Mouse (Mus musculus) neural tube, embryonic 12.5 days (tissue): ENCODE data around the gene Rybp. TPM values are rescaled to one million over a fixed set of nuclear protein-coding genes. Genes with fewer than 3 reads are reported as not detected.
A peak's percentile ranks its signal among the peaks of the same experiment; 100 is the strongest.

Experiments used
- ATAC-seq: fragments of 200-750 bp; cut with Nextera tagmentation; 2 replicates; pipeline ENCODE4 v1.8.0; 2017; ENCODE audit warnings: low read depth, mild to moderate bottlenecking, moderate TSS enrichment, moderate library complexity; ENCODE audit not compliant: low FRiP score
- H3K27ac ChIP-seq: fragments of 300-500 bp; sonication (generic); 2 replicates; pipeline ENCODE4 v1.5.1; 2016
- H3K27me3 ChIP-seq: fragments of 300-500 bp; sonication (generic); replicated peaks from 2 replicates; pipeline ENCODE4 v1.6.1; 2016; ENCODE audit warnings: mild to moderate bottlenecking
- H3K36me3 ChIP-seq: fragments of 300-500 bp; sonication (generic); 2 replicates; pipeline ENCODE4 v1.6.1; 2016; ENCODE audit warnings: mild to moderate bottlenecking
- H3K4me1 ChIP-seq: fragments of 300-500 bp; sonication (generic); 2 replicates; pipeline ENCODE4 v1.6.1; 2016
- H3K4me2 ChIP-seq: fragments of 300-500 bp; sonication (generic); replicated peaks from 2 replicates; pipeline ENCODE4 v1.6.1; 2016; ENCODE audit warnings: mild to moderate bottlenecking
- H3K4me3 ChIP-seq: fragments of 300-500 bp; sonication (generic); 2 replicates; pipeline ENCODE4 v1.5.1; 2016
- H3K9ac ChIP-seq: fragments of 300-500 bp; sonication (generic); 2 replicates; pipeline ENCODE4 v1.6.1; 2016; ENCODE audit warnings: mild to moderate bottlenecking
- H3K9me3 ChIP-seq: fragments of 300-500 bp; sonication (generic); 2 replicates; pipeline ENCODE4 v1.6.1; 2016; ENCODE audit warnings: mild to moderate bottlenecking
- WGBS: fragments of 180-500 bp; shearing (Covaris S2); methylation state at CpG from one replicate; pipeline ENCODE4 v1.1.7; 2016; 5-methylcytosine and 5-hydroxymethylcytosine counted together
- polyA plus RNA-seq: library from polyadenylated mRNA; unstranded; fragments of >200 nt; fragmentation: Nextera tagmentation; extraction: Ambion mirVana; gene quantifications from 2 replicates; pipeline ENCODE4 v1.2.1, GENCODE M21; 2016

Gene Rybp
- 18.5 and 21.1 TPM in 2 replicates for polyA plus RNA-seq

DNA sequence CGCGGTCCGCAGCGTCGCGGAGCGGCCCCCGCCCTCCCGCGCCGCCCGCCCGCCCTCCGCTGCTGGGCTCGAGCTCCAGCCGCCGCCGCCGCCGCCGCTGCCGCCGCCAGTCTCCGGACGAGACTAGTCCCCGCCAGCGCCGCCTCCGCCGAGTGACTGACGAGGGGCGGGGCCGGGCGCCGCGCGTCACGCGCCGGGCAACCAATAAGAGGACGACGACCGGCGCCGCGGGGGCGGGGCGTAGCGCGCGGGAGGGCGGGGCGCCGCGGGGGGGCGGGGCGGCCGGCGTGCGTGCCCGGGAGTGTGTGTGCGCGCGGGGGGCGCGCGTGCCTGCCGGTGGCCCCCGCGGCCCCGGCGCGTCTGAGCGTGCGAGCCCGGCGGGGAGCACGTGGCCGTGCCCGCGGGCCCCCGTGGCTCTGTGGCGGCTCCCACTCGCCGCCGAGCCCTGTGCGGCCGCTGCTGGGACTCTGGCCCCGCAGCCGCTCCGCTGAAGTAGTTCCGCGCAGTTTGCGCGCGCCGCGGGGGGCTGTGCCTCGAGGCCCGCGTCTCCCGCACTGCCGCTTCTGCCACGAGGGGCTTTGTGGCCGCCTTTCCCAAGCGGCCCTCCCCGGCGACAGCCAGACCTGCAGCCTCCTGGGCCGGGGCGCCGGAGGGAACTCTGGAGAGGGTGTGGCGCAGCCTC is at the start of gene Rybp:
TSS of gene Rybp (minus strand) at position 152 of the 682 bp plus-strand sequence.
- Histone ChIP-seq H3K4me1 (peaks cover 25% of the 10 kb centered on the region), H3K36me3 (no peaks in the 10 kb centered on the region), H3K9ac (peak within 1 kb of the TSS; percentile 87), H3K27me3 (peaks cover 25% of the 10 kb centered on the region), H3K4me3 (peak within 1 kb of the TSS; percentile 83), H3K4me2 (peak within 1 kb of the TSS; percentile 92), H3K9me3 (no peaks in the 10 kb centered on the region), H3K27ac (peak within 1 kb of the TSS; percentile 96)
- peak; percentile 98 for ATAC-seq
- WGBS: under 1% methylated on average over 105 of the region's 112 CpGs

DNA sequence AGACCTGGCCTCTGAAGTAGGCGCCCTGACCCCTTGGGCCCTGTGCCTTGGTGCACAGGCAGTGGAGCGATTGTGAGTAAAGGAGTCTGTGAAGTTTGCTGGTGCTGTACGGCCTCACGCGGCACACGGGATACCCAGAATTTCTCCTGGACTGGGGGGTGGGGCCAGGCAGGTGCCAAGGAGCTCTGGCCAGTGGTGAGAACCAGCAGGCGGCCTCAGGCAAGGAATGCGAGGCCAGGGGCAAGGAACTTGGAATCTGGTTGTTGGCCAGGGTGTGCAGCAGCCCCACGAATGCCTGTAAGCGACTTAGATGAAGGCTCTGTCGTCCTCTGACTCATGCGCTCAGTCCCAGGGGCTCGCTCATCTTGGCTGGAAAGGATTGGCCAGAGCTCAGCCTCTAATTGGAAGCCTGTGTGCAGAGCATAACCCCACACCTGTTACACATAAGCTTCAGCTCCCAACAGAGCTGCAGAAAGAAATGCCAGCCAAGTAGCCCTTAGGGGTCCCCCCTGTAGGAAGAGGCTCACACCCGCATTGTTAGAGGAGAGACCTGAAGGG is 49.4 kb upstream of the Rybp start:
- ATAC-seq: no peak
- Histone ChIP-seq H3K9me3 (no peaks in the 10 kb centered on the region), H3K27ac (no peak overlapping the region), H3K27me3 (peaks cover 20% of the 10 kb centered on the region), H3K4me1 (peaks cover 20% of the 10 kb centered on the region), H3K36me3 (no peaks in the 10 kb centered on the region), H3K9ac (no peak overlapping the region), H3K4me3 (no peak overlapping the region), H3K4me2 (peak overlapping the region; percentile 22)
- 17% methylated on average over 14 of the region's 14 CpGs for WGBS

DNA sequence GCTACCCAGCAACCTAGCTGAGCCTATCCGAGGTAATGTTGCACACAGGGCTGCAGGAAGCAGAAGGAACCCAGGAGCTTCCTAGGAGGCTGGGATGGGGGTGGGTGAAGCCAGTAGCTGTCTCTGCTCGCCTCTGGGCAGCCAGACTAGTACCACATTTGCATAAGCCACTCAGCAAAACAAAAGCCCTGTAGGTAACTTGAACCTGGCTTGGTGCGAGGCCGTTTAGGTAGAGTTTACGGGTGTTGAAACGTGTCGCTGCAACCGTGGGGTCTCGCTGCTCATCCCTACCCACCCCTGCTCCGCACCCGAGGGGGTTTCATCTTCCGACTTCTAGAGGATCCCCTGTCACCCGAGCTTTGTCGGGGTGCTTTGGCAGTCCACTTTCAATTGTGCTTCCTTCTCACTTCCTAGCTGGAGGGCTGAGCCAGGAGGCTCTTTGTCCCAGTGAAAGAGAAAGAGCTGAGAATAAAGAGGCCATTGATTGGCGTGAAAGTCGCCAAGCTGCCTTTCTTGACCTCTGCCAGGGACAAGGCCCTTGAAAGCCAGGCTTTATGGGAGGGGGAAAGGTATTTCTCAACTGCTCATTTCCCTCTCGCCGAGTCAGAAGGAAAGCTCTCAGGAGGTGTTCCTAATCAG is 48.3 kb upstream of the Rybp start:
- WGBS: 2% methylated on average over 18 of the region's 18 CpGs
- no peaks in the 10 kb centered on the region for H3K9me3 ChIP-seq
- peak; percentile 68 for ATAC-seq
- peaks cover 20% of the 10 kb centered on the region for H3K4me1 ChIP-seq
- H3K4me3 ChIP-seq: no peak overlapping the region
- no peak overlapping the region for H3K27ac ChIP-seq
- H3K4me2 ChIP-seq: peak overlapping the region; percentile 55
- no peak overlapping the region for H3K9ac ChIP-seq
- H3K36me3 ChIP-seq: no peaks in the 10 kb centered on the region
- peaks cover 20% of the 10 kb centered on the region for H3K27me3 ChIP-seq

DNA sequence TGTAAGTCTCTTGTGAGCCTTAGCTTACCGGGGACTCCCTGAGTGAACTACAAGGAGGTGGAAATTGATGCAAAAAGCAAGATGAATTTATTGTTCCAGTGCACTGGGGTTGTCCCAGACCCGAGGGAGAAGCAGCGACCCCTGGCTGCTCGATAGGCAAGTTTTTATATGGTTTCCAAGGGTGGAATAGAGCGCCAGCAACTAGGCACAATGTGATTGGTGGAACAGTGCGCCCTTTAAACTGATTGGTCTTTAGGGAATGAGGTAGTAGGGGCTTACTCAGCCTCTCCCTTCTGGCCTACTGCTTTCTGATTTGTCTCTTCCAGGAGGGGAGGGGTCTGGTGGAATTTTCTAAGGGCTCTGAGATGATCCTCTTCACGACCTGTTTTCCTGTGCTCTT is 46.5 kb upstream of the Rybp start:
- Histone ChIP-seq H3K4me1 (peaks cover 20% of the 10 kb centered on the region), H3K36me3 (no peaks in the 10 kb centered on the region), H3K9me3 (no peaks in the 10 kb centered on the region), H3K4me2 (no peak overlapping the region), H3K9ac (no peak overlapping the region), H3K4me3 (no peak overlapping the region), H3K27me3 (peaks cover 20% of the 10 kb centered on the region), H3K27ac (no peak overlapping the region)
- no peak for ATAC-seq
- WGBS: 81% methylated on average over 7 of the region's 7 CpGs

DNA sequence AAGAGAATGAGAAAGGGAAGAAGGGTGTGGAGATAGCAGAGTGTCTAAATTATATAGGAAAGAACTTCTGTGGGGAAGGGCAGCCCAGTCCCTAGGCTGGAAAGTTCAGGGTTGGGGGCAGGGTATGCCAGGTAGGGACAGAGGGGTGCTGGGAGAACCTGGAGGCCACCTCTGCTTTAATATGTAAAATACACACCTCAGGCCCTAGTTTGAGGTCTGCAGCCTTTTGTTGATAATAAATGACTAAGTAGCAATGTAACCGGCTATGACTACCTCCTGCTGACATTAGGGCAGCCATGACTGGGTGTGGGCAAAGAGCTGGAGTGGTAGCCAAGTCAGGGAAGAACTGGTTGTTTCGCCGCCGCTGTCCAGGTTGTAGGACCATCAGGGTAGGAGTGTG is 45.2 kb upstream of the Rybp start:
- 73% methylated on average over 4 of the region's 4 CpGs for WGBS
- no peaks in the 10 kb centered on the region for H3K36me3 ChIP-seq
- H3K27ac ChIP-seq: no peak overlapping the region
- no peak overlapping the region for H3K9ac ChIP-seq
- no peak overlapping the region for H3K4me3 ChIP-seq
- no peaks in the 10 kb centered on the region for H3K9me3 ChIP-seq
- no peak for ATAC-seq
- peaks cover 20% of the 10 kb centered on the region for H3K4me1 ChIP-seq
- H3K27me3 ChIP-seq: peaks cover 15% of the 10 kb centered on the region
- H3K4me2 ChIP-seq: no peak overlapping the region

DNA sequence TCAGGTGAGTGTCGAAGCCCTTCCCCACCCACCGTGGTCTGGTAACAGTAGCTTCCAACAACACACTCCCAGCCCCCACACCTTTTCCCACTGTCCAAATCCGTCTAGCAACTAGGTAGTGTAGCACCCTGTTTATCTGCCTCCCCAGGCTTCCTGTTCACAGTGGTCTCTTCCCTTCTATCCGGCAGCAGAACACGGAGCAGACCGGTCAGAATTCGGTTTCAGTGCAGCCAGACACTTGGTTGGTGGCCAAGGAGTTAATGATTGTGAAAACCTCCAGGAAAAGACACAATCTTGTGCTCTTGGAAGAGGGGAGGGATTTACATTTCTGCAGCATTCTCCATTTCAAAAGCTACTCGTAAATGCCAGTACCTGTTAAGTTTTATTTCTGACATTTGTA is 44.3 kb upstream of the Rybp start:
- H3K27me3 ChIP-seq: peaks cover 9% of the 10 kb centered on the region; the same call in 1 of the 2 replicates
- H3K9me3 ChIP-seq: no peaks in the 10 kb centered on the region
- H3K36me3 ChIP-seq: no peaks in the 10 kb centered on the region
- no peak for ATAC-seq
- 47% methylated on average over 8 of the region's 8 CpGs for WGBS
- no peak overlapping the region for H3K27ac ChIP-seq
- H3K9ac ChIP-seq: no peak overlapping the region
- no peak overlapping the region for H3K4me3 ChIP-seq
- H3K4me1 ChIP-seq: peaks cover 15% of the 10 kb centered on the region
- H3K4me2 ChIP-seq: no peak overlapping the region

DNA sequence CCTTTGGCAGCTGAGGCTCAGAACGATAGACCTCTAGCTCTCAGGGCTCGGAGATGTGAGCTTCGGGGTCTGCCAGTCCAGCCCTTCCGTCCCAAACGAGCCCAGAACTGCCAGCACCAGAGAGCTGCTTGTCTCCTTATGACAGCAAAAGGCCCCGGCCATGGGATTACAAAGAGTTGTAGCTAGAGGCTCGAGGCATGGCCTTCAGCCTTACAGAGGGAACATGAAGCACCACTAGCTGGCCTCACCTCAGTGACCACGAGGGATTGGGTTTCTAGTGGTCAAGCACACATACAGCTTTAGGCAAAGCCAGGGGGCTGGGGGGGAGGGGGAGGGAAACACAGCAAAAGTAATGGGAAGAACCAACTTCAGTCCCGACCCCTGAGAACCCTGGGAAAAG is 43.8 kb upstream of the Rybp start:
- peaks cover 10% of the 10 kb centered on the region for H3K4me1 ChIP-seq
- H3K9ac ChIP-seq: no peak overlapping the region
- WGBS: 80% methylated on average over 9 of the region's 9 CpGs
- peaks cover 8% of the 10 kb centered on the region; the same call in 1 of the 2 replicates for H3K27me3 ChIP-seq
- H3K9me3 ChIP-seq: no peaks in the 10 kb centered on the region
- H3K27ac ChIP-seq: no peak overlapping the region
- ATAC-seq: no peak
- no peak overlapping the region for H3K4me3 ChIP-seq
- H3K36me3 ChIP-seq: no peaks in the 10 kb centered on the region
- no peak overlapping the region for H3K4me2 ChIP-seq

DNA sequence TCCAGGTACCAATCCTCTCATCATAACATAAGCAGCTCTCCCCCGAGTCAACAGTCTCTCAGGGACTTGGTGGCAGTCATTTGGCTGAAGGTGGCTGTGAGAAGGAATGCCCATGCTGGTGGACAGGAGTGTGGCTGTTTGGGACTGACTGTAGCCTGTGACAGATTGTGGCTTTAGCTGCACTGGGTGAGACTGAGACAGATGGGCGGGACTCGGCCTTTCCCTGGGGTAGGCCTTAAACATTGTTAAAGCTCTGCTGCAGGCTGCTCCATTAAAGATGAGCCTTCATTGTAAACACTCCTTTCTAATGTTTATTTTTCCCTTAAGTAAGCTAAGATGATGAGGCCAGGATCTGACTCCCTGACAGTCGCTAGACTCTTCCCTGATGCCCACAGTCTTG is 42.3 kb upstream of the Rybp start:
- 74% methylated on average over 4 of the region's 4 CpGs for WGBS

DNA sequence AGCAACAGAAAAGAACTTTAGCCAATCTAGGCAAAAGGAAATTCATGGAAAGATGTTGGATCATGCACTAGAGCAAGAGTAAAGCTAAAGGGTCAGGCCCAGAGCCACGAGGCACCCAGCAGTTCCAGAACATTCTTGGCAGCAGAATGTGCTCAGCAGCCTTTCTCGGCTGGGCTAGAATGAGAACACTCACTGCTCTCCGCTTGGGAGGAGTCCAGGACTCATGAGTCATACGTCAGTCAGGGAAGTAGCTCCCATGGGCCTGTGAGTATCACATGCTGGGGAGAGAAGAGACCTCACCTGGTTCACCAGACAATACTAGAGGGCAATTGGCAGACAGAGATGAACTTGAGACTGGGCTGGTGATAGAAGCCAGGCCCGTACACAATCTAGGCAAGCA is 39.8 kb upstream of the Rybp start:
- WGBS: 83% methylated on average over 5 of the region's 5 CpGs
- no peak for ATAC-seq
- no peak overlapping the region for H3K9ac ChIP-seq
- no peaks in the 10 kb centered on the region for H3K36me3 ChIP-seq
- H3K27me3 ChIP-seq: no peaks in the 10 kb centered on the region
- H3K4me3 ChIP-seq: no peak overlapping the region
- H3K9me3 ChIP-seq: no peaks in the 10 kb centered on the region
- H3K4me2 ChIP-seq: no peak overlapping the region
- no peaks in the 10 kb centered on the region for H3K4me1 ChIP-seq
- no peak overlapping the region for H3K27ac ChIP-seq

More for the DNA sequence above, 42.3 kb upstream of the Rybp start:
- H3K27me3 ChIP-seq: peaks cover 4% of the 10 kb centered on the region; the same call in 1 of the 2 replicates
- H3K36me3 ChIP-seq: no peaks in the 10 kb centered on the region
- ATAC-seq: no peak
- no peak overlapping the region for H3K4me2 ChIP-seq
- H3K9me3 ChIP-seq: no peaks in the 10 kb centered on the region
- H3K4me1 ChIP-seq: no peaks in the 10 kb centered on the region
- no peak overlapping the region for H3K4me3 ChIP-seq
- no peak overlapping the region for H3K9ac ChIP-seq
- no peak overlapping the region for H3K27ac ChIP-seq

DNA sequence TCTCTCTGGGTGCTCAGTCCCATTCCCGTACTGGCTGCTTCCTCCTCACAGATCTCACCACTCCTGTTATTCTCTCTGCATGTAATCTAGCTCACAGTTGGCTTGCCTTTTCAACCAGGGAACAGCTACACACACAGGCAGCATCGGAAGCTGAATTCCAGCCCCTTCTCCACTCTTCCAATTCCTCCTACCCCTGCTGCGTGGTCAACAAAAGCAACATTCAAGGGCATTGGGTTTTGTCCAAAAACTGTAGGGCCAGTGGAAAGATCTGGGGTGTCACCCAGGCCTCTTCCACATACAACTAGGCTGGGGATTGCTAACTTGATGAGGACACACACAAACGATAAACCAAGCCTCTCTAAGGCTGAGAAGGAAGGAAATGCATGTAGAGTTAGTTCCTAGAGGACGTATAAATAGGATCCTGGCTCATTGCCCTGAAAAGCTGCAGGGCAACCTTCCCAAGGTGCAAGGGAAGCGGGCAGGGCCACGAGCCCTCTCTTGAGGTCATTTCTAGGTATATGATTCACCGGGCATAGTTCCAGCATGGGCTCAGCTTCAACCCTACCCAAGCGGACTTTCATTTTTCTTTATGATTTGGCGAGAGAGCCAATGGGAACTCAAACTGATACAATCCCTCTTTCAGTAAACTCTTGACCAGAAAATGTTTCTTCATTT is 36.6 kb upstream of the Rybp start:
- no peak for ATAC-seq
- Histone ChIP-seq H3K4me2 (no peak overlapping the region), H3K36me3 (no peaks in the 10 kb centered on the region), H3K27me3 (no peaks in the 10 kb centered on the region), H3K27ac (no peak overlapping the region), H3K4me1 (no peaks in the 10 kb centered on the region), H3K9me3 (no peaks in the 10 kb centered on the region), H3K4me3 (no peak overlapping the region), H3K9ac (no peak overlapping the region)
- 81% methylated on average over 10 of the region's 10 CpGs for WGBS

DNA sequence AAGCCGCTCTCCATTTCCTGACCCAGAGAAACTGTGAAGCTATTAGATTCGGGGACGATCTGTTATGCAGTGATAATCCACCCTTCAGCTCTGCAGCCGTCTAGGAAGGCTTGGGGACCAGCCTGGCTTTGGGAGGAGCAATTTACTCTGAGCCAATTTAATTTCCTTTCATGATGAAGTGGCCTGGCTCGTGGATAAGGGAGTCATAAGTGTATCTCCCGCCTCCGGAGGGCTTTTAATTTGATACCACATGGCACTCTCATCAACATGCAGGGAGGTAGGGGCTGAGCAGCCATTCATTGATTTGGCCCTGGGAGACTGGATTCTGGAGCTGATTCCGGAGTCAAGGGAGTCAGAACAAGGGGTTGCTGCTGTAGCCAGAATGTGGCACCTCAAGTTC is 35.3 kb upstream of the Rybp start:
- 52% methylated on average over 8 of the region's 8 CpGs for WGBS
- ATAC-seq: 0 out of 2 replicates have a peak, but pooled peaks have one; percentile 29
- H3K27me3 ChIP-seq: no peaks in the 10 kb centered on the region
- no peak overlapping the region for H3K4me2 ChIP-seq
- H3K36me3 ChIP-seq: no peaks in the 10 kb centered on the region
- no peaks in the 10 kb centered on the region for H3K9me3 ChIP-seq
- no peak overlapping the region for H3K27ac ChIP-seq
- no peaks in the 10 kb centered on the region for H3K4me1 ChIP-seq
- no peak overlapping the region for H3K4me3 ChIP-seq
- H3K9ac ChIP-seq: no peak overlapping the region

DNA sequence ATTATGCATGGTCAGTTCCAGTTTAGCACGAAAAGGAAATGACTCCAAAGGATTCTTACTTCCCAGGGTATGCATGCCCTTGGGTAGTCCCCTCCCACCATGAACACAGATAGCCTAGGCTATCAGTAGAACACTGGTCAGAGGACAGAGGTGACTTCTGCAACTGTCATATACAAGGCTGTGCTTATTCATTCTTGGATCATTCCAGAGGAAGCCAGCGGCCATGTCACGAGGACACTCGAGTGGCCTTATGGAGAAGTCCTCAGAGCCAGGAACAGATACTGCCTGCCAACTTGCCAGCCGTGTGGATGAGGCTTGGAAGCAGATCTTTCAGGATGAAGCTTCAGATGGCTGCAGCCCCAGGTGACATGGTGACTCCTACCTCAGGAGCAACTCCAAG is 34.9 kb upstream of the Rybp start:
- Histone ChIP-seq H3K27me3 (no peaks in the 10 kb centered on the region), H3K4me2 (no peak overlapping the region), H3K9me3 (no peaks in the 10 kb centered on the region), H3K4me3 (no peak overlapping the region), H3K27ac (no peak overlapping the region), H3K9ac (no peak overlapping the region), H3K36me3 (no peaks in the 10 kb centered on the region), H3K4me1 (no peaks in the 10 kb centered on the region)
- ATAC-seq: no peak
- WGBS: 92% methylated on average over 5 of the region's 5 CpGs
